Mouse (Mus musculus): ENCODE measurements around the gene Pdcd10.

The Pdcd10 gene

GRCm38 (mm10) chr3:75556695-75557291, at the start of gene Pdcd10:
TSS of gene Pdcd10 (minus strand) at chr3:75556856.
- DNase-seq (ENCODE audit: extremely low read depth, low read depth): peak; percentile 100

GRCm38 (mm10) chr3:75584898-75585297, 28.2 kb upstream of the Pdcd10 start:
- no peak for DNase-seq (ENCODE audit: extremely low read depth, low read depth)

- DNase-seq (ENCODE audit: extremely low read depth, low read depth): no peak
Measured at GRCm38 (mm10) chr3:75583293-75583692, 26.6 kb upstream of the Pdcd10 start.

GRCm38 (mm10) chr3:75579352-75579751, 22.7 kb upstream of the Pdcd10 start:
- DNase-seq (ENCODE audit: extremely low read depth, low read depth): peak; percentile 28

GRCm38 (mm10) chr3:75575582-75575981, 18.9 kb upstream of the Pdcd10 start:
- no peak for DNase-seq (ENCODE audit: extremely low read depth, low read depth)

GRCm38 (mm10) chr3:75574074-75574473, 17.4 kb upstream of the Pdcd10 start:
- DNase-seq (ENCODE audit: extremely low read depth, low read depth): no peak

GRCm38 (mm10) chr3:75557292-75557691, 636 bp upstream of the Pdcd10 start, which contains the start of gene Serpini1:
TSS of gene Serpini1 (plus strand) at chr3:75557547.
- DNase-seq (ENCODE audit: extremely low read depth, low read depth): peak; percentile 92

- peak; percentile 66 for DNase-seq (ENCODE audit: extremely low read depth, low read depth)
Measured at GRCm38 (mm10) chr3:75556121-75556694, 448 bp downstream of the Pdcd10 start.

- no peak for DNase-seq (ENCODE audit: extremely low read depth, low read depth)
Measured at GRCm38 (mm10) chr3:75551248-75551647, 5.4 kb downstream of the Pdcd10 start.

- peak; percentile 83 for DNase-seq (ENCODE audit: extremely low read depth, low read depth)
Measured at GRCm38 (mm10) chr3:75544287-75544686, 12.4 kb downstream of the Pdcd10 start.

GRCm38 (mm10) chr3:75542852-75543251, 13.8 kb downstream of the Pdcd10 start:
- DNase-seq (ENCODE audit: extremely low read depth, low read depth): peak; percentile 68

GRCm38 (mm10) chr3:75541259-75541658, 15.4 kb downstream of the Pdcd10 start:
- peak; percentile 63 for DNase-seq (ENCODE audit: extremely low read depth, low read depth)

- DNase-seq (ENCODE audit: extremely low read depth, low read depth): no peak
Measured at GRCm38 (mm10) chr3:75534045-75534834, 22.4 kb downstream of the Pdcd10 start.

GRCm38 (mm10) chr3:75531074-75531473, 25.6 kb downstream of the Pdcd10 start:
- no peak for DNase-seq (ENCODE audit: extremely low read depth, low read depth)

GRCm38 (mm10) chr3:75522527-75522926, 34.1 kb downstream of the Pdcd10 start:
- DNase-seq (ENCODE audit: extremely low read depth, low read depth): no peak

GRCm38 (mm10) chr3:75521314-75521713, 35.3 kb downstream of the Pdcd10 start:
- no peak for DNase-seq (ENCODE audit: extremely low read depth, low read depth)

GRCm38 (mm10) chr3:75517631-75518250, 38.9 kb downstream of the Pdcd10 start:
- DNase-seq (ENCODE audit: extremely low read depth, low read depth): peak; percentile 28

- peak; percentile 69 for DNase-seq (ENCODE audit: extremely low read depth, low read depth)
Measured at GRCm38 (mm10) chr3:75498961-75499960, 57.4 kb downstream of the Pdcd10 start.

GRCm38 (mm10) chr3:75492913-75493312, 63.7 kb downstream of the Pdcd10 start:
- DNase-seq (ENCODE audit: extremely low read depth, low read depth): no peak

- no peak for DNase-seq (ENCODE audit: extremely low read depth, low read depth)
Measured at GRCm38 (mm10) chr3:75482056-75482455, 74.6 kb downstream of the Pdcd10 start, which contains the start of gene Wdr49. TSS of gene Wdr49 (minus strand) at chr3:75482156.

- no peak for DNase-seq (ENCODE audit: extremely low read depth, low read depth)
Measured at GRCm38 (mm10) chr3:75475106-75475505, 81.5 kb downstream of the Pdcd10 start.

Data from MEL-GATA-1-ER (cell line).